Mouse (Mus musculus): ENCODE data around the gene Akr7a5.

GRCm38 (mm10) chr4:139305521-139305920 is 5.0 kb upstream of the Akr7a5 start:
- no peak for TF ChIP-seq CTCF (conservative IDR thresholded peaks at IDR 0.05; ENCODE audit: insufficient read depth, insufficient read length, low read depth, low read length)
- no peak for TF ChIP-seq POLR2A (IDR thresholded peaks at IDR 0.05; ENCODE audit: low read depth, low read length)
